Mouse (Mus musculus) C2C12 (cell line): ENCODE measurements around the gene Vps37c. TPM values are rescaled to one million over a fixed set of nuclear protein-coding genes. Genes with fewer than 3 reads are reported as not detected.

ENCODE experiments used
- H3K27me3 ChIP-seq: one replicate; pipeline ENCODE4 v1.6.1; 2011; ENCODE audit not compliant: control insufficient read depth, insufficient read depth, insufficient read length
- H3K36me3 ChIP-seq: one replicate; pipeline ENCODE4 v1.6.1; 2011; ENCODE audit not compliant: control insufficient read depth, insufficient read depth
- H3K4me3 ChIP-seq: one replicate; pipeline ENCODE4 v1.5.1; 2011; ENCODE audit warnings: mild to moderate bottlenecking, control low read depth; ENCODE audit not compliant: poor library complexity, insufficient read depth, severe bottlenecking
- H3K79me2 ChIP-seq: one replicate; pipeline ENCODE4 v1.6.1; 2011; ENCODE audit not compliant: control insufficient read depth, insufficient read depth
- H3K79me3 ChIP-seq: one replicate; pipeline ENCODE4 v1.6.1; 2011; ENCODE audit warnings: low read depth, control low read depth
- H3ac ChIP-seq: one replicate; pipeline ENCODE3; 2011; ENCODE audit warnings: low read depth; ENCODE audit not compliant: control insufficient read depth, insufficient read length
- CEBPB ChIP-seq: IDR thresholded peaks from one replicate; pipeline ENCODE4 v1.6.1; 2011; ENCODE audit warnings: low read depth, mild to moderate bottlenecking, control low read depth, moderate library complexity
- CTCF ChIP-seq: IDR thresholded peaks from one replicate; pipeline ENCODE4 v1.5.1; 2011; ENCODE audit not compliant: control insufficient read depth, insufficient read depth, insufficient read length
- FOSL1 ChIP-seq: IDR thresholded peaks from one replicate; pipeline ENCODE4 v1.8.0; 2011; ENCODE audit warnings: mild to moderate bottlenecking, low read length; ENCODE audit not compliant: poor library complexity, insufficient read depth, severe bottlenecking
- MAX ChIP-seq: IDR thresholded peaks from one replicate; pipeline ENCODE4 v1.6.1; 2011; ENCODE audit warnings: mild to moderate bottlenecking, control low read depth
- MYOD1 ChIP-seq: IDR thresholded peaks from one replicate; pipeline ENCODE4 v1.6.1; 2011; ENCODE audit warnings: low read depth; ENCODE audit not compliant: control insufficient read depth, insufficient read length
- MYOG ChIP-seq: IDR thresholded peaks from one replicate; pipeline ENCODE4 v1.6.1; 2011; ENCODE audit not compliant: control insufficient read depth, insufficient read length; ENCODE audit errors: extremely low read depth
- USF1 ChIP-seq: IDR thresholded peaks from one replicate; pipeline ENCODE4 v1.6.1; 2011; ENCODE audit warnings: low read depth, mild to moderate bottlenecking, control low read depth, moderate library complexity
- polyA plus RNA-seq: library from polyadenylated mRNA; unstranded; fragments of >200 nt; fragmentation: generic; extraction: Trizol; gene quantifications from one replicate; pipeline ENCODE4 v1.2.1, GENCODE M21; 2012; ENCODE audit warnings: missing spikeins

The Vps37c gene
- polyA plus RNA-seq, 1 experiment: 21.9 TPM

GRCm38 (mm10) chr19:10707881-10708280 is 19.3 kb downstream of the Vps37c start:
- TF ChIP-seq CTCF (no peak), CEBPB (no peak)
- Histone ChIP-seq H3K36me3 (peaks cover 17% of the 10 kb centered on the region), H3K79me2 (peaks cover 32% of the 10 kb centered on the region), H3ac (no peak overlapping the region), H3K79me3 (peaks cover 18% of the 10 kb centered on the region), H3K27me3 (no peaks in the 10 kb centered on the region), H3K4me3 (no peak overlapping the region)

DNA sequence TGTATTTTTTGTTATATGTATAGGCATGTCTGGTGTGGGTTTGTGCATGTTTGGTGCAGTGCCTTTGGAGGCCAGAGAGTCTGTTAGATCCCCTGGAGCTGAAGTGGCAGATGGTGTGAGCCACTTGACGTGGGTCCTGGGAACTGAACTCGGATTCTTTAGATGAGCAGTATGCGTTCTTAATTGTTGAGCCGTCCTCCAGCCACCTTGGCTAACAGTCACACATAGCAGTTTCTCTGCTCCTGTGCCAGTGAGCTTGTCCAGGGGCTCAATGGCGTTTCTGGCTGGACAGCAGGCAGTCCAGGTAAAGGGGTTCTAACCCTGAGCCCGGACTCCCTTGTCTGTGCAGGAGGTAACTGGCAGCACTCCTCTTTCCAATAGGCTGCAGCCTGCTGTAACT is 20.4 kb downstream of the Vps37c start:
- peaks cover 27% of the 10 kb centered on the region for H3K36me3 ChIP-seq
- no peak overlapping the region for H3K4me3 ChIP-seq
- H3K79me2 ChIP-seq: peaks cover 22% of the 10 kb centered on the region
- no peaks in the 10 kb centered on the region for H3K27me3 ChIP-seq
- H3ac ChIP-seq: no peak overlapping the region
- TF ChIP-seq CTCF (no peak), MYOD1 (no peak)
- H3K79me3 ChIP-seq: peaks cover 9% of the 10 kb centered on the region

GRCm38 (mm10) chr19:10709360-10710087 is 21.0 kb downstream of the Vps37c start:
- no peaks in the 10 kb centered on the region for H3K27me3 ChIP-seq
- TF ChIP-seq MAX (peak; percentile 74), MYOD1 (peak; percentile 22), CTCF (peak; percentile 94), FOSL1 (no peak), CEBPB (no peak)
- H3K79me3 ChIP-seq: peaks cover 5% of the 10 kb centered on the region
- no peak overlapping the region for H3ac ChIP-seq
- H3K4me3 ChIP-seq: no peak overlapping the region
- peaks cover 16% of the 10 kb centered on the region for H3K79me2 ChIP-seq
- H3K36me3 ChIP-seq: peaks cover 33% of the 10 kb centered on the region

GRCm38 (mm10) chr19:10710088-10710511 is 21.6 kb downstream of the Vps37c start:
- Histone ChIP-seq H3K27me3 (no peaks in the 10 kb centered on the region), H3K79me2 (peaks cover 10% of the 10 kb centered on the region), H3K79me3 (peaks cover 1% of the 10 kb centered on the region), H3K4me3 (no peak overlapping the region), H3K36me3 (peaks cover 33% of the 10 kb centered on the region), H3ac (no peak overlapping the region)
- TF ChIP-seq MYOG (no peak), CTCF (peak; percentile 30)

- Histone ChIP-seq H3ac (no peak overlapping the region), H3K79me2 (peaks cover 4% of the 10 kb centered on the region), H3K36me3 (peaks cover 33% of the 10 kb centered on the region), H3K79me3 (no peaks in the 10 kb centered on the region), H3K27me3 (no peaks in the 10 kb centered on the region), H3K4me3 (no peak overlapping the region)
- TF ChIP-seq MAX (no peak), FOSL1 (no peak), CEBPB (no peak), MYOD1 (no peak), CTCF (no peak), MYOG (no peak), USF1 (no peak)
Observed at GRCm38 (mm10) chr19:10710751-10711150, 22.2 kb downstream of the Vps37c start.

- H3K4me3 ChIP-seq: no peak overlapping the region
- H3K79me2 ChIP-seq: no peaks in the 10 kb centered on the region
- H3ac ChIP-seq: no peak overlapping the region
- H3K36me3 ChIP-seq: peaks cover 30% of the 10 kb centered on the region
- TF ChIP-seq CTCF (no peak), FOSL1 (no peak), CEBPB (no peak), USF1 (no peak), MYOG (no peak), MYOD1 (no peak), MAX (no peak)
- no peaks in the 10 kb centered on the region for H3K79me3 ChIP-seq
- H3K27me3 ChIP-seq: no peaks in the 10 kb centered on the region
Observed at GRCm38 (mm10) chr19:10712194-10712593, 23.7 kb downstream of the Vps37c start.
